Mouse (Mus musculus) c-Kit-positive CD71-positive TER-119-negative erythroid progenitor cells, embryonic 14.5 days (primary cell): Measurements from ENCODE around the gene Olfr1018.

Experiments used
- DNase-seq: peaks from one replicate; pipeline ENCODE4 v3.0.0-alpha.2; 2013; ENCODE audit warnings: low read depth

The Olfr1018 gene

DNA sequence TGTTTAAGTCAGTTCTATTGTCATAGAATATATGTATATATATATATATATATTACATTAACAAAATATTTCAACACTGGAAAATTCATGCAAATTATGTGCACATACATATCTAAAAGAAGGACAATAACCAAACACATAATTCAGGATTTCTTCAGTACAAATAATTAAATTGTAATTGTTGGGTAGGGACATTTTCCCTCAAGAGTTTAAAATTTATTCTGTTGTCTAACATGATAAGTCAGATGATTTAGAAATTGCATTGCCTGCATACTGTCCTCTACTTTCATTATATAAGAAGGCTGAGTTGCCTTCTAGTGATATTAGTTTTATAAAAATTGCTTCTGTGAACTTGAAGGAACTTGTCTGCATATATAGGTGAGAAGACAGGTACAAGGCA, at the start of gene Olfr1018:
Olfr1018 (plus strand) TSS at position 301 of the 400 bp plus-strand sequence.
- no peak for DNase-seq

DNA sequence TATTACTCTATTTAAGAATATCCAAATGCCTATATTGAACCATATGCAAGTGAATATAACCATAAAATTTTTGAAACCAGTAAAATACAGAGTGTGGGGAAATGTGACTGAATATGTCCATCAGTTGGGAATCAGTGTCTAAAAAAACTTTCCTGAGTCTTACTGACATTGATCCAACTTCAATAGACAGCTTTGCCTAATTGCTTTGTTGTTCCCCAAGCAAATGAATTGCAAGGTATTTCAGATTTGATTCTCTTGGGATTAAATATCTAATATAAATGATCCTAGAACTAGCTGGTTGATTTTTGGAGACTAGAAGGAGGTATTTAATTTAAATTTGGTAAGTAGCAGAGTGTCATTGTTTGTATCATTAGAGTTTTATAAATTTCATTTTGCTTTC, 45.9 kb upstream of the Olfr1018 start, which contains the start of gene Olfr1014:
Olfr1014 (plus strand) TSS at position 301 of the 400 bp plus-strand sequence.
- no peak for DNase-seq

- no peak for DNase-seq
Measured at GRCm38 (mm10) chr2:85781717-85782116, 36.6 kb upstream of the Olfr1018 start, which contains the start of gene Olfr1015. Gene Olfr1015, plus strand, starts transcription at chr2:85782017.

DNA sequence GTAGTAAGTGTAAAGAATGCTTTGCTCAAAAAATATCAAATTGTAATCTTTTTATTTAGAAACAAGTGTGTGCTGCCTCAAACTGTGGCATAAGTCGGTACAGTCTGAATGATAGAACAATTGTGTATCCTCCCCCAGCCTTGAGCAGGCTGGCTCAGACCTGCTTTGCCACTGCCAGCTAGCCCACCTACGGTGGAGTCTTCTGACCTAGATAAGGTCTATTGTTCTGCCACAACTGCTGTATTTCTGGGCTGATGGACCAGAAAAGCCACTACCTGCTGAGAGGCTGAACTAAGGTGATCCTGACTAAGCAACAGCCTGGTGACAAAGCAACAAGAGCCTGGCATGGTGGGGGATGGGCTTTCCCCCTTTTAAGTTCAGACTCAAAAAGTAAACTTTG, 25.9 kb upstream of the Olfr1018 start:
- no peak for DNase-seq

GRCm38 (mm10) chr2:85802444-85802843, 15.8 kb upstream of the Olfr1018 start, which contains the start of gene Olfr1016:
Gene Olfr1016, minus strand, starts transcription at chr2:85802544.
- no peak for DNase-seq

GRCm38 (mm10) chr2:85804501-85804900, 13.8 kb upstream of the Olfr1018 start:
- DNase-seq: no peak

DNA sequence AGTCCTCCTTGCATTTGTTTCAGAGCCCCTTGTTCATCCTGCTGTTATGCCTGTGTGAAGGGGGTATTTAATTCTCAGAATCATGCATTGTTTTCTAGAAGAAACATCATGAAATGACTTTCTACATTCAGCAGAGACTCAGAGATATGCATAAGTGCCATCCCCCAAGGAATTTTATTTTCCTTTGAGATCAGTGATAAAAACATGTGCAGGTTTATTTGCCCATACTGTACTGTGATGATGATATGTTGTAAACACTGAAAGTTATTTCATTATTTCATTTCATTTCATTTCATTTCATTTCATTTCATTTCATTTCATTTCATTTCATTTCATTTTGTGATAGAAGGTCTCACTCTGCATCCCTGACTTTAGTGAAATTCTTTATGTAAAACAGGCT, 27.1 kb downstream of the Olfr1018 start, which contains the start of gene Olfr1019:
Olfr1019 (minus strand) TSS at position 101 of the 400 bp plus-strand sequence.
- no peak for DNase-seq

DNA sequence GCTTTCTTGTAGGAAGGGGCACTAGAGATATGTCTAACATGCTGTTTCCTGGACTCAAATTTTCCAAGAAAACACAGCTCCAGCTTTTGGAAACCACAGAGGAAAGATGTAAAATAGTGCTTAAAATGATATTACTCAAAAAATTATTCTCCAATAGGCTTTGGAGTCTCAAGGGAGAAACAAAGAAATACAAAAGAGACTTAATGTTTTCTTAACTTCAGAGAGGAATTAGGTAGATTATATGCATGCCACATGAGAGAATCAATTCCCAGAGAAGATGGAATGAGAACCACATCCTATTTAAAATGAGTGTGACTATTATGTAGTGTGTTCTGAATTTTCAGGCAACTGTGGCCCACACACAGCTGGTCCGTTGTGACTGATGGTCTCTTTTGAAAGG, 28.5 kb downstream of the Olfr1018 start, which contains the start of gene Olfr1020:
Olfr1020 (plus strand) TSS at position 301 of the 400 bp plus-strand sequence.
- no peak for DNase-seq

DNA sequence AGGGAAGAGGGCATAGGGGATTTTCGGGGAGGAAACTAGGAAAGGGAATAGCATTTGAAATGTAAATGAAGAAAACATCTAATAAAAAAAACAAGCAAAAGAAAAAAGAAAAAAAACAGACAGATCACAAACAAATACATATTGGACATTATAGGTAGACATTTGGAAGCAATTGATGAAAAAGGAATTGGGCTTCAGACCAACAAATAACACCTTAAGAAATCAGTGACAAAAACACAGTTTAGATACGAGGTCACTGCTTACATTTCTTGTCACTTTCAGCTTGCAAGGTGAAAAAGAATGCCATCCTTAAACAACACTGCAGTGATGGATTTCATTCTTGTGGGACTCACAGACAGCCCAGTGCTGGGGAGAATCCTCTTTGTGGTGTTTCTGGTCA, 50.0 kb downstream of the Olfr1018 start, which contains the start of gene Olfr1022:
Olfr1022 (plus strand) TSS at position 301 of the 400 bp plus-strand sequence.
- DNase-seq: no peak
